7 mouse cellular contexts compared by ENCODE assay signal in the genomic region with DNA sequence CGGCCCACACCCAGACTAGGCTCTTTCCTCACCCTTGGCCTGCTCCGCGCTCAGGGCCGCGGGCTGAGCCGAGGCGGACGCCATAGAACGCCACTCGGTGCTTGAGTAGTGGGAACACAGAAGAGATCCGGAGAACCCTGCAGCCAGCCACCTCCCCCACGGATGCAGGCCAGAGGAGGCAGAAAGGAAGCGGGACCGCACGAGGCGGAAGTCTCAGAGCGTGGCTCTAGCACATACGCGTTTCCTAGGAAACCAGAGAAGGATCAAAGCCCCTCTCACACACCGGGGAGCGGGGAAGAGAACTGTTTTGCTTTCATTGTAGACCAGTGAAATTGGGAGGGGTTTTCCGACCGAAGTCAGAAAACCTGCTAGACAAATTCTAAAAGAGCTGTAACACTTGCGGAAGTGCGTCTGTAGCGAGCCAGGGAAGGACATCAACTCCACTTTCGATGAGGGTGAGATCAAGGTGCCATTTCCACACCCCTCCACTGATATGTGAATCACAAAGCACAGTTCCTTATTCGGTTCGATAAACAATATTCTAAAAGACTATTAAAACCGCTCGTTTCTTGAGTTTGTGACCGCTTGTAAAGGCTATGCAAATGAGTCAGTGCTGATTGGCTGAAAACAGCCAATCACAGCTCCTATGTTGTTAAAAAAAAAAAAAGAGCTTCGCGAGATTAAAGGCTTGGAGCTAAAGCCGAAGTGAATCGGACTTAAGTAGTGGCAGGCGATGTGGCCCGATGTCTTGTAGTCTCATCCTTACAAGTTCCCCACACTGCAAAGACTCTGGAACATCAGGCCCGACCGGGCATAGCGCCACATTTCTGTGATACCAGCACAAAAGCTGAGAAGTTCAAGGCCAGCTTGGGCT. TPM values are rescaled to one million over a fixed set of nuclear protein-coding genes. Genes with fewer than 3 reads are reported as not detected.
A peak's percentile ranks its signal among the peaks of the same experiment; 100 is the strongest.
DNase-seq lines count a peak whose midpoint lies in the region; ATAC-seq and TF ChIP-seq lines count a peak whose summit lies in the region.

A gene (minus strand): TSS at position 487 of the 874 bp plus-strand sequence.

- H3K4me1 ChIP-seq in embryonic facial prominence, embryonic 10.5 days: peaks cover 58% of the 10 kb centered on the region
- H3K4me1 ChIP-seq in intestine, postnatal 0 days (replicated peaks; ENCODE audit: control insufficient read depth, insufficient read depth, low read length): 0 out of 2 replicates have a peak, but pooled peaks cover 6% of the 10 kb centered on the region
- H3K4me1 ChIP-seq in midbrain, embryonic 12.5 days: peaks cover 39% of the 10 kb centered on the region
- H3K4me1 ChIP-seq in small intestine, adult 2 months (ENCODE audit: control insufficient read depth, insufficient read depth, insufficient read length, low read length): peaks cover 17% of the 10 kb centered on the region

- peak within 1 kb of the TSS; percentile 86 for H3K4me2 ChIP-seq in intestine, postnatal 0 days (replicated peaks; ENCODE audit: low read depth)
- H3K4me2 ChIP-seq in midbrain, embryonic 12.5 days (replicated peaks): peak within 1 kb of the TSS; percentile 67

- H3K27ac ChIP-seq in embryonic facial prominence, embryonic 10.5 days (replicated peaks): peak within 1 kb of the TSS; percentile 99
- H3K27ac ChIP-seq in intestine, postnatal 0 days (ENCODE audit: low read depth, low read length): peak within 1 kb of the TSS; percentile 96
- H3K27ac ChIP-seq in midbrain, embryonic 12.5 days (replicated peaks): peak within 1 kb of the TSS; percentile 99
- H3K27ac ChIP-seq in small intestine, adult 2 months (ENCODE audit: insufficient read depth, low read depth, low read length): peak within 1 kb of the TSS; percentile 99

- peak; percentile 68 for ATAC-seq in intestine, postnatal 0 days
- ATAC-seq in midbrain, embryonic 12.5 days (ENCODE audit: low FRiP score, low read depth): peak; percentile 82

- peak; percentile 72; the same call in 1 of the 2 replicates for TF ChIP-seq POLR2A in small intestine, adult 2 months (IDR thresholded peaks at IDR 0.05; ENCODE audit: low read depth, low read length)

- peak; percentile 93 for DNase-seq in adrenal gland, postnatal 14 days
- DNase-seq in embryonic facial prominence, embryonic 10.5 days (ENCODE audit: low spot score): peak; percentile 95
- no peak for DNase-seq in gonadal fat pad, adult 2 months (ENCODE audit: low read depth)
- peak; percentile 92 for DNase-seq in left cerebral cortex, postnatal 4 days

- peak within 1 kb of the TSS; percentile 68 for H3K9ac ChIP-seq in intestine, postnatal 0 days (ENCODE audit: low read depth, low read length)
- peak within 1 kb of the TSS; percentile 77 for H3K9ac ChIP-seq in midbrain, embryonic 12.5 days (replicated peaks)

- WGBS in embryonic facial prominence, embryonic 10.5 days: under 1% methylated on average over 41 of the region's 41 CpGs
- WGBS in intestine, postnatal 0 days: under 1% methylated on average over 41 of the region's 41 CpGs
- WGBS in midbrain, embryonic 12.5 days: under 1% methylated on average over 41 of the region's 41 CpGs
- WGBS in small intestine, adult 2 months: under 1% methylated on average over 41 of the region's 41 CpGs

- H3K4me3 ChIP-seq in embryonic facial prominence, embryonic 10.5 days: peak within 1 kb of the TSS; percentile 82
- peak within 1 kb of the TSS; percentile 49 for H3K4me3 ChIP-seq in intestine, postnatal 0 days (ENCODE audit: low read depth, low read length)
- peak within 1 kb of the TSS; percentile 56 for H3K4me3 ChIP-seq in midbrain, embryonic 12.5 days
- peak within 1 kb of the TSS; percentile 74 for H3K4me3 ChIP-seq in small intestine, adult 2 months (ENCODE audit: low read depth, low read length)

- H3K27me3 ChIP-seq in embryonic facial prominence, embryonic 10.5 days (replicated peaks; ENCODE audit: low read depth, poor library complexity, severe bottlenecking): no peaks in the 10 kb centered on the region
- no peaks in the 10 kb centered on the region for H3K27me3 ChIP-seq in intestine, postnatal 0 days (replicated peaks; ENCODE audit: control insufficient read depth, insufficient read depth, low read length)
- no peaks in the 10 kb centered on the region for H3K27me3 ChIP-seq in midbrain, embryonic 12.5 days
- no peaks in the 10 kb centered on the region for H3K27me3 ChIP-seq in small intestine, adult 2 months (ENCODE audit: control insufficient read depth, insufficient read depth, low read length)

- intact Hi-C loops in left cerebral cortex, postnatal 4 days (cut with DNase I): no loop called here

- H3K36me3 ChIP-seq in embryonic facial prominence, embryonic 10.5 days (replicated peaks): peaks cover 44% of the 10 kb centered on the region
- H3K36me3 ChIP-seq in intestine, postnatal 0 days (ENCODE audit: control insufficient read depth, insufficient read depth): peaks cover 19% of the 10 kb centered on the region
- H3K36me3 ChIP-seq in midbrain, embryonic 12.5 days: peaks cover 27% of the 10 kb centered on the region
- peaks cover 8% of the 10 kb centered on the region for H3K36me3 ChIP-seq in small intestine, adult 2 months (ENCODE audit: control insufficient read depth, insufficient read depth, low read length)

- no peaks in the 10 kb centered on the region for H3K9me3 ChIP-seq in embryonic facial prominence, embryonic 10.5 days
- no peaks in the 10 kb centered on the region for H3K9me3 ChIP-seq in intestine, postnatal 0 days (ENCODE audit: control insufficient read depth)
- H3K9me3 ChIP-seq in midbrain, embryonic 12.5 days: no peaks in the 10 kb centered on the region

- TF ChIP-seq CTCF in intestine, postnatal 0 days (IDR thresholded peaks at IDR 0.05; ENCODE audit: low read depth): 0 out of 2 replicates have a peak, but pooled peaks have one; percentile 2
- no peak; the same call in 1 of the 2 replicates for TF ChIP-seq CTCF in small intestine, adult 2 months (IDR thresholded peaks at IDR 0.05; ENCODE audit: extremely low read depth, insufficient read length, insufficient replicate concordance, low read depth, low read length)

RNA-seq across cellular contexts. Expression of the gene that starts here (rescaled TPM):
- total RNA-seq in adrenal gland, postnatal 14 days (2021): 338 and 346 TPM in 2 replicates
- polyA plus RNA-seq in embryonic facial prominence, embryonic 10.5 days (2016; fragmentation: Nextera tagmentation; extraction: Ambion mirVana): 425 and 454 TPM in 2 replicates
- 329 and 371 TPM in 2 replicates for polyA plus RNA-seq in gonadal fat pad, adult 2 months (2012; rRNA removed)
- 238 and 259 TPM in 2 replicates for polyA plus RNA-seq in intestine, postnatal 0 days (2015; fragmentation: Nextera tagmentation; extraction: Ambion mirVana)
- 100 to 1,000 TPM; 334 to 350 TPM for total RNA-seq in left cerebral cortex, postnatal 4 days (2021)
- 523 and 554 TPM in 2 replicates for polyA plus RNA-seq in midbrain, embryonic 12.5 days (2016; fragmentation: Nextera tagmentation; extraction: Ambion mirVana)
- polyA plus RNA-seq in small intestine, adult 2 months (2012; rRNA removed): 80.4 and 143 TPM in 2 replicates
